In genomic region chr5:92484880-92485279, GRCm38 (mm10) we compare ENCODE assay signal across 17 mouse cellular contexts. TPM values are rescaled to one million over a fixed set of nuclear protein-coding genes. Genes with fewer than 3 reads are reported as not detected.
A peak's percentile ranks its signal among the peaks of the same experiment; 100 is the strongest.
DNase-seq lines count a peak whose midpoint lies in the region; ATAC-seq lines count a peak whose summit lies in the region.
"Had no signal": no experiment of that assay in that cellular context is flagged by ENCODE, and none has a peak within 500 bp of the region (broad histone marks: within the 10 kb centered on the region; RNA-seq: fewer than 3 reads in every experiment).

No protein-coding gene starts in this region.

- H3K4me2 ChIP-seq in forebrain, embryonic 15.5 days (replicated peaks): no peak overlapping the region
- H3K4me2 ChIP-seq: embryonic facial prominence, embryonic 13.5 days; heart, embryonic 12.5 days; hindbrain, embryonic 13.5 days; limb, embryonic 15.5 days; midbrain, embryonic 12.5 days had no signal

- peak; percentile 90 for ATAC-seq in inflammation-experienced regulatory T-cells, adult 6 months
- no peak for ATAC-seq in forebrain, embryonic 15.5 days (replicated peaks)
- ATAC-seq in cerebellum, adult (ENCODE audit: insufficient number of reproducible peaks, low FRiP score, low TSS enrichment): no peak
- ATAC-seq: forebrain, embryonic 16.5 days had no signal

- WGBS in forebrain, embryonic 15.5 days: 69% methylated on average over 7 of the region's 7 CpGs

- H3K4me3 ChIP-seq in forebrain, embryonic 15.5 days: no peak overlapping the region
- H3K4me3 ChIP-seq: embryonic facial prominence, embryonic 13.5 days; heart, embryonic 12.5 days; hindbrain, embryonic 13.5 days; limb, embryonic 15.5 days; midbrain, embryonic 12.5 days had no signal

- H3K9ac ChIP-seq in forebrain, embryonic 15.5 days (replicated peaks): no peak overlapping the region
- H3K9ac ChIP-seq: embryonic facial prominence, embryonic 13.5 days; heart, embryonic 12.5 days; hindbrain, embryonic 13.5 days; limb, embryonic 15.5 days; midbrain, embryonic 12.5 days had no signal

- H3K36me3 ChIP-seq in splenic B cell, adult 2 months (ENCODE audit: control insufficient read depth, insufficient read depth, low read length, poor library complexity, severe bottlenecking): peaks cover 6% of the 10 kb centered on the region; the same call in 1 of the 2 replicates
- peaks cover 38% of the 10 kb centered on the region for H3K36me3 ChIP-seq in forebrain, embryonic 15.5 days

- H3K9me3 ChIP-seq in forebrain, embryonic 15.5 days: no peaks in the 10 kb centered on the region
- H3K9me3 ChIP-seq: limb, embryonic 15.5 days; midbrain, embryonic 12.5 days had no signal

- H3K4me1 ChIP-seq in forebrain, embryonic 15.5 days: peaks cover 12% of the 10 kb centered on the region
- H3K4me1 ChIP-seq: midbrain, embryonic 12.5 days had no signal

- DNase-seq in B cell, adult 2 months: peak; percentile 12 to 15
- DNase-seq in CD4-positive, CD25-positive, alpha-beta regulatory T cell, adult 2 months (ENCODE audit: low read depth, low spot score): peak; percentile 86
- peak; percentile 48 for DNase-seq in splenic B cell, adult 2 months (ENCODE audit: low read depth, low spot score)
- no peak for DNase-seq in left cerebral cortex, postnatal 4 days
- DNase-seq: adrenal gland, postnatal 25 days; cerebellum, adult 9-11 months; right cerebral cortex, postnatal 4 days had no signal

- intact Hi-C loops in left cerebral cortex, postnatal 4 days (cut with DNase I): no loop called here

- no peaks in the 10 kb centered on the region for H3K27me3 ChIP-seq in splenic B cell, adult 2 months (ENCODE audit: control insufficient read depth, insufficient read depth, low read length, poor library complexity, severe bottlenecking)
- no peaks in the 10 kb centered on the region for H3K27me3 ChIP-seq in forebrain, embryonic 15.5 days
- H3K27me3 ChIP-seq: embryonic facial prominence, embryonic 13.5 days; heart, embryonic 12.5 days; hindbrain, embryonic 13.5 days; limb, embryonic 15.5 days; midbrain, embryonic 12.5 days had no signal

- H3K27ac ChIP-seq in forebrain, embryonic 15.5 days (replicated peaks): no peak overlapping the region
- H3K27ac ChIP-seq: embryonic facial prominence, embryonic 13.5 days; hindbrain, embryonic 13.5 days; kidney, postnatal 0 days; limb, embryonic 15.5 days; midbrain, embryonic 12.5 days had no signal

RNA-seq across cellular contexts. Expression of gene Scarb2, which starts 21.8 kb away (rescaled TPM):
- polyA plus RNA-seq in inflammation-experienced regulatory T-cells, adult 6 months (2017; shearing (Covaris generic)): 1 to 10 TPM; 8.3 to 9.2 (median 8.5) TPM
- polyA plus RNA-seq in forebrain, embryonic 15.5 days (2015; fragmentation: Nextera tagmentation; extraction: Ambion mirVana): 23.4 and 24.6 TPM in 2 replicates
- 100 to 1,000 TPM; 112 to 115 TPM for total RNA-seq in left cerebral cortex, postnatal 4 days (2021)

RNA-seq across cellular contexts. Expression of gene Nup54, which starts 49.9 kb away (rescaled TPM):
- 10 to 100 TPM; 32.4 to 55.2 (median 40.2) TPM for polyA plus RNA-seq in inflammation-experienced regulatory T-cells, adult 6 months (2017; shearing (Covaris generic))
- 55.7 and 60.0 TPM in 2 replicates for polyA plus RNA-seq in forebrain, embryonic 15.5 days (2015; fragmentation: Nextera tagmentation; extraction: Ambion mirVana)
- 10 to 100 TPM; 50.7 to 60.8 TPM for total RNA-seq in left cerebral cortex, postnatal 4 days (2021)
